Mouse (Mus musculus) gastrocnemius, postnatal 14 days (tissue): ENCODE results near the gene Tymp. TPM values are rescaled to one million over a fixed set of nuclear protein-coding genes. Genes with fewer than 3 reads are reported as not detected.
A peak's percentile ranks its signal among the peaks of the same experiment; 100 is the strongest.

Experiments
- DNase-seq: peaks from one replicate; pipeline ENCODE4 v3.0.0; 2021; ENCODE audit warnings: mixed read lengths
- intact Hi-C: fragments of 180-260 bp; cut with DNase I; formaldehyde crosslinking; loops from one replicate; pipeline ENCODE4 v1.15.1; 2025; ENCODE audit warnings: low total_unique reads
- total RNA-seq, 2 experiments: library from RNA; stranded (reverse); gene quantifications; 2 replicates each; pipeline ENCODE4 v1.2.3; 2021

Gene Tymp
- total RNA-seq, 2 experiments from 2014 or later: 0.25 to 0.64 TPM

GRCm38 (mm10) chr15:89376040-89376439 lies 799 bp downstream of the Tymp start:
- intact Hi-C loops: no loop called here
- DNase-seq: no peak

GRCm38 (mm10) chr15:89374801-89375534 lies 1.9 kb downstream of the Tymp start:
- intact Hi-C loops: no loop called here
- no peak for DNase-seq

GRCm38 (mm10) chr15:89374340-89374739 lies 2.5 kb downstream of the Tymp start:
- intact Hi-C loops: no loop called here
- DNase-seq: no peak

GRCm38 (mm10) chr15:89373762-89374248 lies 3.0 kb downstream of the Tymp start, which contains the start of gene Sco2:
TSS of gene Sco2 (minus strand) at chr15:89373846.
- intact Hi-C loops: no loop called here
- DNase-seq: peak; percentile 95

GRCm38 (mm10) chr15:89373027-89373761 lies 3.6 kb downstream of the Tymp start:
- DNase-seq: peak; percentile 85
- intact Hi-C loops: no loop called here

GRCm38 (mm10) chr15:89372536-89372935 lies 4.3 kb downstream of the Tymp start:
- intact Hi-C loops: no loop called here
- no peak for DNase-seq

- intact Hi-C loops: no loop called here
- DNase-seq: no peak
Observed at GRCm38 (mm10) chr15:89372068-89372467, 4.8 kb downstream of the Tymp start.

- intact Hi-C loops: no loop called here
- no peak for DNase-seq
Observed at GRCm38 (mm10) chr15:89365141-89365551, 11.7 kb downstream of the Tymp start.

GRCm38 (mm10) chr15:89363051-89363450 lies 13.8 kb downstream of the Tymp start:
- no peak for DNase-seq
- intact Hi-C loops: no loop called here

GRCm38 (mm10) chr15:89358784-89359183 lies 18.1 kb downstream of the Tymp start:
- DNase-seq: no peak
- intact Hi-C loops: no loop called here

- intact Hi-C loops: no loop called here
- DNase-seq: peak; percentile 73
Observed at GRCm38 (mm10) chr15:89356372-89356771, 20.5 kb downstream of the Tymp start.

- intact Hi-C loops: no loop called here
- peak; percentile 95 for DNase-seq
Observed at GRCm38 (mm10) chr15:89355241-89356187, 21.3 kb downstream of the Tymp start, which contains the start of the genes Lmf2 and Ncaph2. TSS of gene Lmf2 (minus strand) at chr15:89355659. TSS of gene Ncaph2 (plus strand) at chr15:89355719.

GRCm38 (mm10) chr15:89354455-89354854 lies 22.4 kb downstream of the Tymp start:
- intact Hi-C loops: no loop called here
- DNase-seq: no peak

- intact Hi-C loops: no loop called here
- DNase-seq: no peak
Observed at GRCm38 (mm10) chr15:89353837-89354236, 23.0 kb downstream of the Tymp start.

- intact Hi-C loops: no loop called here
- no peak for DNase-seq
Observed at GRCm38 (mm10) chr15:89352795-89353194, 24.0 kb downstream of the Tymp start.

- intact Hi-C loops: no loop called here
- DNase-seq: no peak
Observed at GRCm38 (mm10) chr15:89352054-89352453, 24.8 kb downstream of the Tymp start.

GRCm38 (mm10) chr15:89351302-89351701 lies 25.5 kb downstream of the Tymp start:
- intact Hi-C loops: no loop called here
- no peak for DNase-seq

- no peak for DNase-seq
- intact Hi-C loops: no loop called here
Observed at GRCm38 (mm10) chr15:89350447-89350846, 26.4 kb downstream of the Tymp start.

- DNase-seq: no peak
- intact Hi-C loops: no loop called here
Observed at GRCm38 (mm10) chr15:89343325-89343724, 33.5 kb downstream of the Tymp start.

GRCm38 (mm10) chr15:89341678-89342077 lies 35.2 kb downstream of the Tymp start:
- no peak for DNase-seq
- intact Hi-C loops: no loop called here
